Mouse (Mus musculus) left cerebral cortex, adult 2 months (tissue): ENCODE measurements around the gene Carns1. TPM values are rescaled to one million over a fixed set of nuclear protein-coding genes. Genes with fewer than 3 reads are reported as not detected.

Experiments
- DNase-seq, 2 experiments: peaks; one replicate each; pipeline ENCODE4 v3.0.0; 2021 to 2022; ENCODE audit warnings: low spot score in 2 of 2, mixed read lengths in 1 of 2; ENCODE audit errors: extremely low spot score in 1 of 2
- H3K27ac ChIP-seq: fragments of 200-600 bp; 2 replicates; pipeline ENCODE4 v1.8.1; 2022
- H3K4me3 ChIP-seq: fragments of 200-600 bp; 2 replicates; pipeline ENCODE4 v1.8.1; 2022
- CTCF ChIP-seq: fragments of 200-600 bp; IDR thresholded peaks from 2 replicates; pipeline ENCODE4 v1.8.1; 2022; ENCODE audit warnings: antibody characterized with exemption, mild to moderate bottlenecking, moderate library complexity
- intact Hi-C: fragments of 180-260 bp; cut with DNase I; formaldehyde crosslinking; loops from one replicate; pipeline ENCODE4 v1.15.1; 2025
- total RNA-seq, 2 experiments: library from RNA; stranded (reverse); gene quantifications; 2 replicates each; pipeline ENCODE4 v1.2.3; 2021

Gene Carns1
- total RNA-seq, 2 experiments from 2014 or later: 6.9 to 7.3 TPM

GRCm38 (mm10) chr19:4184976-4185975, 10.0 kb upstream of the Carns1 start:
- Histone ChIP-seq H3K27ac (no peak overlapping the region), H3K4me3 (no peak overlapping the region)
- intact Hi-C loops: no loop called here
- no peak for TF ChIP-seq CTCF
- no peak for DNase-seq

GRCm38 (mm10) chr19:4183689-4184088, 8.4 kb upstream of the Carns1 start:
- TF ChIP-seq CTCF: no peak
- DNase-seq: no peak
- Histone ChIP-seq H3K27ac (peak overlapping the region; percentile 55), H3K4me3 (no peak overlapping the region)
- intact Hi-C loops: no loop called here

- H3K4me3 ChIP-seq: no peak overlapping the region
- no peak for TF ChIP-seq CTCF
- intact Hi-C loops: no loop called here
- peak overlapping the region; percentile 13; the same call in 1 of the 2 replicates for H3K27ac ChIP-seq
- DNase-seq: peak; percentile 72 to 74
Measured at GRCm38 (mm10) chr19:4181892-4182291, 6.6 kb upstream of the Carns1 start.

GRCm38 (mm10) chr19:4180411-4180810, 5.1 kb upstream of the Carns1 start:
- Histone ChIP-seq H3K4me3 (no peak overlapping the region), H3K27ac (no peak overlapping the region)
- DNase-seq: no peak
- intact Hi-C loops: no loop called here
- TF ChIP-seq CTCF: no peak

- TF ChIP-seq CTCF: no peak; the same call in none of the 2 replicates
- intact Hi-C loops: no loop called here
- no peak for DNase-seq
- Histone ChIP-seq H3K27ac (no peak overlapping the region), H3K4me3 (no peak overlapping the region)
Measured at GRCm38 (mm10) chr19:4172925-4173324, 2.4 kb downstream of the Carns1 start.

- intact Hi-C loops: loop anchor here (2.0 kb wide), 1 partner anchor 57 kb away; no protein-coding TSS in a partner anchor
- TF ChIP-seq CTCF: no peak
- DNase-seq: no peak
- no peak overlapping the region for H3K27ac ChIP-seq
- no peak overlapping the region for H3K4me3 ChIP-seq
Measured at GRCm38 (mm10) chr19:4171393-4172290, 3.6 kb downstream of the Carns1 start.

- no peak for DNase-seq
- no peak for TF ChIP-seq CTCF
- Histone ChIP-seq H3K27ac (no peak overlapping the region; the same call in 1 of the 2 replicates), H3K4me3 (no peak overlapping the region)
- intact Hi-C loops: loop anchor here (2.0 kb wide), 1 partner anchor 58 kb away; no protein-coding TSS in a partner anchor
Measured at GRCm38 (mm10) chr19:4170723-4171392, 4.4 kb downstream of the Carns1 start.

- Histone ChIP-seq H3K4me3 (peak overlapping the region; percentile 54), H3K27ac (peak overlapping the region; percentile 89)
- peak in 1 of 2 experiments; percentile 48 for DNase-seq
- TF ChIP-seq CTCF: no peak
- intact Hi-C loops: loop anchor here (1.0 to 2.0 kb wide), 2 partner anchors 22 to 59 kb away; partner anchors contain the start of gene Ppp1ca
Measured at GRCm38 (mm10) chr19:4169810-4170209, 5.5 kb downstream of the Carns1 start.

GRCm38 (mm10) chr19:4169378-4169784, 5.9 kb downstream of the Carns1 start:
- peak; percentile 100 for DNase-seq
- peak; percentile 86 for TF ChIP-seq CTCF
- Histone ChIP-seq H3K4me3 (peak overlapping the region; percentile 54), H3K27ac (peak overlapping the region; percentile 89)
- intact Hi-C loops: loop anchor here (1.0 kb wide), 1 partner anchor 23 kb away; the partner anchor contains the start of gene Ppp1ca

- H3K27ac ChIP-seq: no peak overlapping the region
- DNase-seq: no peak
- intact Hi-C loops: no loop called here
- H3K4me3 ChIP-seq: no peak overlapping the region
- no peak for TF ChIP-seq CTCF
Measured at GRCm38 (mm10) chr19:4166678-4167476, 8.4 kb downstream of the Carns1 start.
